Mouse (Mus musculus): ENCODE measurements at regions not wholly inside any gene's neighbourhood (a gene's known extent, or its start where the extent isn't known, plus 50 kb on each side); places are given as distances from the start of the nearest gene placed in this dataset.

DNA sequence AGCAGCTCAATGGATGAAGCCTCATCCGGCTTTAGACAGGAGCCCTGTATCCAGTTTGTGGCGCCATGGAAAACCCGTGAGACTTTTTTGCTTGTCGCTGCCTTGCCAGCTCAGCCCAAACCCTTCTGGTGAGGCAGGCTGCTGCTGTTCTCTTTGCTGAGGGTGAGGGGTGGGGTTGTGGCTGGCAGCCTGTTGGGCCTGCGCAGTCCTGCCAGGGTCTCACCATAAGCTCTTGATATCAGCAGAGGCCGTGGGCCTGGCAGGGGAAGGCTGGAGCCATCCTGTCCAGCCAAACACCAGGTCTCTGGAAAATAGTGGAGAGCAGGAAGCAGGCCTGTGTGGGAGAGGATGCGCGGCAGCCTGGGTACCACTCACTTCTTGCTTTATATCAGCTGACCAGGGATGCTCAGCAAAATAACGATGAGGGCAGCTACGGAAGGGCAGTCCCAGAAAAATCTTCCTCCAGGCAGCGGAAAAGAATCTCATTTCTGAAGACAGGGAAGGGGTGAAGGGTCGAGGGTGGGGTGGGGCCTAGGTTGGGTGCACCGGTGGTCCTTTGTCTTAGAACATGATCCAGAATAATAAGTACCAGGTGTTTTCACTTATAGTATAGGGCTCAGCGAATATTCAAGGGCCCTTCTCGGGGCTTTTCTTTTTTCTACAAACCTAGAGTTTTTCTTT is 73.4 kb upstream of the Medag start:
- in situ Hi-C loops (cut with MboI; ENCODE audit: low sequenced_read_pairs in 2 of 2, unreplicated experiment in 2 of 2), result no loop called here
- H3K4me1 ChIP-seq (ENCODE audit: control insufficient read depth in 2 of 2, insufficient read depth in 2 of 2, low read length in 2 of 2, poor library complexity in 1 of 2), result 0 out of 4 replicates have a peak, but pooled peaks cover 0 to 3% of the 10 kb centered on the region in 2 experiments
- H3K27ac ChIP-seq (ENCODE audit: insufficient read depth, low read depth, low read length, poor library complexity, severe bottlenecking), result no peak overlapping the region
- H3K9ac ChIP-seq (ENCODE audit: insufficient read depth, low read depth, low read length, poor library complexity, severe bottlenecking), result no peak overlapping the region
- no peak for DNase-seq (ENCODE audit: low read depth, low spot score)
- TF ChIP-seq HCFC1 (IDR thresholded peaks at IDR 0.05; ENCODE audit: borderline replicate concordance, insufficient read depth, low read length), result no peak
- no peak for TF ChIP-seq CHD2 (IDR thresholded peaks at IDR 0.05; ENCODE audit: low read depth, low read length)
- no peak for TF ChIP-seq ZNF384 (IDR thresholded peaks at IDR 0.05; ENCODE audit: low read depth, low read length)
- TF ChIP-seq MAFK (IDR thresholded peaks at IDR 0.05; ENCODE audit: insufficient read depth, low read depth, low read length), result no peak
- no peak for TF ChIP-seq ZC3H11A (IDR thresholded peaks at IDR 0.05; ENCODE audit: borderline replicate concordance, low read depth, low read length)
- no peak overlapping the region for H3K4me3 ChIP-seq (ENCODE audit: insufficient read depth in 1 of 2, low read depth in 1 of 2, low read length in 2 of 2, poor library complexity in 1 of 2, severe bottlenecking in 1 of 2)
- no peaks in the 10 kb centered on the region for H3K36me3 ChIP-seq (ENCODE audit: control insufficient read depth, insufficient read depth, low read length, poor library complexity, severe bottlenecking)
- no peaks in the 10 kb centered on the region; the same call in 1 of the 2 replicates for H3K9me3 ChIP-seq (ENCODE audit: control insufficient read depth, insufficient read depth, low read depth, low read length)

- Histone ChIP-seq H3K4me1 (ENCODE audit: control insufficient read depth in 2 of 2, insufficient read depth in 2 of 2, low read length in 2 of 2, poor library complexity in 1 of 2) (0 out of 4 replicates have a peak, but pooled peaks cover 1 to 3% of the 10 kb centered on the region in 2 experiments), H3K4me3 (ENCODE audit: insufficient read depth in 1 of 2, low read depth in 1 of 2, low read length in 2 of 2, poor library complexity in 1 of 2, severe bottlenecking in 1 of 2) (no peak overlapping the region), H3K9ac (ENCODE audit: insufficient read depth, low read depth, low read length, poor library complexity, severe bottlenecking) (no peak overlapping the region), H3K27ac (ENCODE audit: insufficient read depth, low read depth, low read length, poor library complexity, severe bottlenecking) (no peak overlapping the region), H3K36me3 (ENCODE audit: control insufficient read depth, insufficient read depth, low read length, poor library complexity, severe bottlenecking) (no peaks in the 10 kb centered on the region), H3K9me3 (ENCODE audit: control insufficient read depth, insufficient read depth, low read depth, low read length) (no peaks in the 10 kb centered on the region; the same call in 1 of the 2 replicates)
- no peak for DNase-seq (ENCODE audit: low read depth, low spot score)
- in situ Hi-C loops (cut with MboI; ENCODE audit: low sequenced_read_pairs in 2 of 2, unreplicated experiment in 2 of 2), result no loop called here
- TF ChIP-seq ZNF384 (IDR thresholded peaks at IDR 0.05; ENCODE audit: low read depth, low read length), result no peak
- no peak for TF ChIP-seq CHD2 (IDR thresholded peaks at IDR 0.05; ENCODE audit: low read depth, low read length)
- TF ChIP-seq ZC3H11A (IDR thresholded peaks at IDR 0.05; ENCODE audit: borderline replicate concordance, low read depth, low read length), result no peak
- no peak for TF ChIP-seq HCFC1 (IDR thresholded peaks at IDR 0.05; ENCODE audit: borderline replicate concordance, insufficient read depth, low read length)
- no peak for TF ChIP-seq MAFK (IDR thresholded peaks at IDR 0.05; ENCODE audit: insufficient read depth, low read depth, low read length)
Observed at GRCm38 (mm10) chr5:149338697-149339078, 72.9 kb upstream of the Medag start.

GRCm38 (mm10) chr5:149340361-149340760 is 71.2 kb upstream of the Medag start:
- no peak for TF ChIP-seq CHD2 (IDR thresholded peaks at IDR 0.05; ENCODE audit: low read depth, low read length)
- no peak for TF ChIP-seq HCFC1 (IDR thresholded peaks at IDR 0.05; ENCODE audit: borderline replicate concordance, insufficient read depth, low read length)
- TF ChIP-seq MAFK (IDR thresholded peaks at IDR 0.05; ENCODE audit: insufficient read depth, low read depth, low read length), result no peak
- TF ChIP-seq ZNF384 (IDR thresholded peaks at IDR 0.05; ENCODE audit: low read depth, low read length), result no peak
- no peak for TF ChIP-seq ZC3H11A (IDR thresholded peaks at IDR 0.05; ENCODE audit: borderline replicate concordance, low read depth, low read length)
- in situ Hi-C loops (cut with MboI; ENCODE audit: low sequenced_read_pairs in 2 of 2, unreplicated experiment in 2 of 2), result no loop called here
- Histone ChIP-seq H3K9ac (ENCODE audit: insufficient read depth, low read depth, low read length, poor library complexity, severe bottlenecking) (no peak overlapping the region), H3K4me3 (ENCODE audit: insufficient read depth in 1 of 2, low read depth in 1 of 2, low read length in 2 of 2, poor library complexity in 1 of 2, severe bottlenecking in 1 of 2) (no peak overlapping the region), H3K36me3 (ENCODE audit: control insufficient read depth, insufficient read depth, low read length, poor library complexity, severe bottlenecking) (no peaks in the 10 kb centered on the region), H3K27ac (ENCODE audit: insufficient read depth, low read depth, low read length, poor library complexity, severe bottlenecking) (no peak overlapping the region), H3K4me1 (ENCODE audit: control insufficient read depth in 2 of 2, insufficient read depth in 2 of 2, low read length in 2 of 2, poor library complexity in 1 of 2) (0 out of 4 replicates have a peak, but pooled peaks cover 1 to 3% of the 10 kb centered on the region in 2 experiments), H3K9me3 (ENCODE audit: control insufficient read depth, insufficient read depth, low read depth, low read length) (no peaks in the 10 kb centered on the region)
- no peak for DNase-seq (ENCODE audit: low read depth, low spot score)

- Histone ChIP-seq H3K4me3 (ENCODE audit: insufficient read depth in 1 of 2, low read depth in 1 of 2, low read length in 2 of 2, poor library complexity in 1 of 2, severe bottlenecking in 1 of 2) (no peak overlapping the region), H3K9me3 (ENCODE audit: control insufficient read depth, insufficient read depth, low read depth, low read length) (no peaks in the 10 kb centered on the region), H3K27ac (ENCODE audit: insufficient read depth, low read depth, low read length, poor library complexity, severe bottlenecking) (no peak overlapping the region), H3K36me3 (ENCODE audit: control insufficient read depth, insufficient read depth, low read length, poor library complexity, severe bottlenecking) (no peaks in the 10 kb centered on the region), H3K9ac (ENCODE audit: insufficient read depth, low read depth, low read length, poor library complexity, severe bottlenecking) (no peak overlapping the region), H3K4me1 (ENCODE audit: control insufficient read depth in 2 of 2, insufficient read depth in 2 of 2, low read length in 2 of 2, poor library complexity in 1 of 2) (0 out of 4 replicates have a peak, but pooled peaks cover 0 to 1% of the 10 kb centered on the region in 2 experiments)
- in situ Hi-C loops (cut with MboI; ENCODE audit: low sequenced_read_pairs in 2 of 2, unreplicated experiment in 2 of 2), result no loop called here
- no peak for DNase-seq (ENCODE audit: low read depth, low spot score)
- TF ChIP-seq HCFC1 (IDR thresholded peaks at IDR 0.05; ENCODE audit: borderline replicate concordance, insufficient read depth, low read length) (no peak), CHD2 (IDR thresholded peaks at IDR 0.05; ENCODE audit: low read depth, low read length) (no peak)
Observed at GRCm38 (mm10) chr5:149341461-149341860, 70.1 kb upstream of the Medag start.

Data from ES-E14 (cell line).